Mouse (Mus musculus) lung, embryonic 14.5 days (tissue): ENCODE measurements around the gene Mgat1. TPM values are rescaled to one million over a fixed set of nuclear protein-coding genes. Genes with fewer than 3 reads are reported as not detected.

Experiments
- ATAC-seq: fragments of 200-750 bp; cut with Nextera tagmentation; 2 replicates; pipeline ENCODE4 v1.8.0; 2017; ENCODE audit warnings: mild to moderate bottlenecking, moderate TSS enrichment, moderate library complexity; ENCODE audit not compliant: insufficient read depth
- DNase-seq: peaks from one replicate; pipeline ENCODE4 v3.0.0-alpha.2; 2015
- H3K27ac ChIP-seq: fragments of 300-500 bp; sonication (generic); 2 replicates; pipeline ENCODE4 v1.5.1; 2014; ENCODE audit warnings: low read depth, mild to moderate bottlenecking, moderate library complexity
- H3K27me3 ChIP-seq: fragments of 300-500 bp; sonication (generic); 2 replicates; pipeline ENCODE4 v1.6.1; 2014; ENCODE audit warnings: low read length, control low read depth; ENCODE audit not compliant: insufficient read depth
- H3K36me3 ChIP-seq: fragments of 300-500 bp; sonication (generic); 2 replicates; pipeline ENCODE4 v1.6.1; 2014; ENCODE audit warnings: control low read depth; ENCODE audit not compliant: insufficient read depth
- H3K4me1 ChIP-seq: fragments of 300-500 bp; sonication (generic); 2 replicates; pipeline ENCODE4 v1.6.1; 2014; ENCODE audit warnings: antibody characterized with exemption, control low read depth; ENCODE audit not compliant: insufficient read depth
- H3K4me2 ChIP-seq: fragments of 300-500 bp; sonication (generic); 2 replicates; pipeline ENCODE4 v1.6.1; 2014; ENCODE audit warnings: mild to moderate bottlenecking
- H3K4me3 ChIP-seq: fragments of 300-500 bp; sonication (generic); 2 replicates; pipeline ENCODE4 v1.5.1; 2014; ENCODE audit warnings: low read depth, low read length
- H3K9ac ChIP-seq: fragments of 300-500 bp; sonication (generic); 2 replicates; pipeline ENCODE4 v1.6.1; 2014
- H3K9me3 ChIP-seq: fragments of 300-500 bp; sonication (generic); 2 replicates; pipeline ENCODE4 v1.6.1; 2016; ENCODE audit warnings: low read depth, low read length, control low read depth
- CTCF ChIP-seq: IDR thresholded peaks from 2 replicates; pipeline ENCODE4 v1.5.1; 2016; ENCODE audit warnings: antibody characterized with exemption, low read depth
- WGBS: fragments of 180-500 bp; shearing (Covaris S2); extraction: QIAGEN DNeasy Blood & Tissue Kit; methylation state at CpG from one replicate; pipeline ENCODE4 v1.1.7; 2014; 5-methylcytosine and 5-hydroxymethylcytosine counted together
- polyA plus RNA-seq: library from polyadenylated mRNA; unstranded; fragments of >200 nt; fragmentation: Nextera tagmentation; extraction: Ambion mirVana; gene quantifications from 2 replicates; pipeline ENCODE4 v1.2.1, GENCODE M21; 2014

The Mgat1 gene
- polyA plus RNA-seq, 1 experiment from 2014 or later: 60.0 TPM

GRCm38 (mm10) chr11:49203129-49203768, 40.7 kb upstream of the Mgat1 start, which contains the start of gene Zfp62:
Gene Zfp62, plus strand, starts transcription at chr11:49203292.
- TF ChIP-seq CTCF: no peak
- peak within 1 kb of the TSS; percentile 81 for H3K4me3 ChIP-seq
- peak within 1 kb of the TSS; percentile 99 for H3K9ac ChIP-seq
- H3K27me3 ChIP-seq: no peaks in the 10 kb centered on the region
- under 1% methylated on average over 44 of the region's 47 CpGs for WGBS
- H3K27ac ChIP-seq: peak within 1 kb of the TSS; percentile 99
- DNase-seq: peak; percentile 98
- H3K9me3 ChIP-seq: no peaks in the 10 kb centered on the region
- peaks cover 11% of the 10 kb centered on the region; the same call in 1 of the 2 replicates for H3K4me1 ChIP-seq
- peak within 1 kb of the TSS; percentile 91 for H3K4me2 ChIP-seq
- peak; percentile 93 for ATAC-seq
- peaks cover 13% of the 10 kb centered on the region; the same call in 1 of the 2 replicates for H3K36me3 ChIP-seq

DNA sequence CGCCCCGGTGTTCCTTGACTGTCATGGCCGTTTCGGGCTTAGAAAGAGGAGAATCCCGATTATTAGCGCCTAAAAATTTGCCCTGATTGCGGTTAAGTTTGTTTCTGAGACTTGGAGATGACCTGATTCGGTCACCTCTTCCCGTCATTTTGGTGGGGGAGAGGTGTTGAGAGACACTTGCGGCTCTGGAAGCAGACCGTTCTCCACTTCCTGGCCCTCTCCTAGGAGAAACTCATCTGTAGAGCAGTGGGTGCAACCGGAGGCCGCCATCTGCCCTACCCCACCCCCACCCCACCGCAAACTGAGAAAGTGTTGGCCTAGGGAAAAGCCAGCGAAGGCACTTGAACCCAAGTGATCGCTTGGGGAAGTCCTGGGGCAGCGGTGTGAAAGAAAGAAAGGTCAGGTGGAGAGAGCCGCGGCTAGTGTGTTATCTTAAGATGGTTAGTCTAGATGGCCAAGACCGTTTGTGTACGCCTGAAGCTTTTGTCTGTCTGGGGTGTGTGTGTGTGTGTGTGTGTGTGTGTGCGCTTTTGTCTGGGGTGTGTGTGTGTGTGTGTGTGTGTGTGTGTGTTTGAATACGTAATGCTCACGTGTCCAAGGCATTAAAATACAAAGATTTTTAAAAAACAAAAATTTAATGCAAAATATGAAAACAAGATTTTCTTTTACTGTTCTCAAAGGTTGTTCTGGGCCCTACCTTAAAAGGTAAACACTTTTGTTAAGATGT, 40.1 kb upstream of the Mgat1 start:
- H3K4me3 ChIP-seq: peak overlapping the region; percentile 81
- H3K9me3 ChIP-seq: no peaks in the 10 kb centered on the region
- no peak for TF ChIP-seq CTCF
- H3K4me1 ChIP-seq: peaks cover 11% of the 10 kb centered on the region; the same call in 1 of the 2 replicates
- peak; percentile 75 for ATAC-seq
- H3K36me3 ChIP-seq: peaks cover 13% of the 10 kb centered on the region; the same call in 1 of the 2 replicates
- WGBS: under 1% methylated on average over 24 of the region's 24 CpGs
- peak overlapping the region; percentile 99 for H3K9ac ChIP-seq
- H3K27me3 ChIP-seq: no peaks in the 10 kb centered on the region
- peak overlapping the region; percentile 99 for H3K27ac ChIP-seq
- H3K4me2 ChIP-seq: peak overlapping the region; percentile 91
- peak; percentile 66 for DNase-seq

GRCm38 (mm10) chr11:49205080-49205590, 38.9 kb upstream of the Mgat1 start:
- DNase-seq: no peak
- Histone ChIP-seq H3K4me2 (peak overlapping the region; percentile 91), H3K9me3 (no peaks in the 10 kb centered on the region), H3K4me1 (peaks cover 11% of the 10 kb centered on the region; the same call in 1 of the 2 replicates), H3K27ac (no peak overlapping the region), H3K36me3 (peaks cover 13% of the 10 kb centered on the region; the same call in 1 of the 2 replicates), H3K9ac (no peak overlapping the region), H3K4me3 (peak overlapping the region; percentile 81; the same call in 1 of the 2 replicates), H3K27me3 (no peaks in the 10 kb centered on the region)
- no peak for TF ChIP-seq CTCF
- WGBS: 62% methylated on average over 6 of the region's 6 CpGs
- no peak for ATAC-seq

DNA sequence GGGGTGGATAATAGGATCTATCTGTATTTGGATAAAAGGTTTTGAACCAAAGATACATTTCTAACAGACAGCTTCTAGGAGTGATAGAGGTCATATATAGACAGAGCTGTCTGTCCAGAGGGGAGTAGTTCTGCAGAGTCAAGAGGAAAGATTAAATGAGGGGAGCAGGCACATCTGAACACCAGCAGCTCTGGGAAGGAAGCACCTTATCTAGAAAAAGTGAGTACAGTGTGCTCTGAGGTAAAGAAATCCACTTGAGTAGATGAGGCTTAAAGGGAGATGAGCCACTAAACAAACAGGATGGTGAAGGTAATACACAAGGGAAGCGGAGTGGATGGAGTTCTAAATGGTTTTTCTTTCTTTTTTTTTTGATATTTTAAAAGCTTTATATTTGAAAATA, 36.5 kb upstream of the Mgat1 start:
- Histone ChIP-seq H3K27me3 (no peaks in the 10 kb centered on the region), H3K9me3 (no peaks in the 10 kb centered on the region), H3K9ac (no peak overlapping the region), H3K4me2 (no peak overlapping the region), H3K27ac (no peak overlapping the region), H3K4me1 (peaks cover 11% of the 10 kb centered on the region; the same call in 1 of the 2 replicates), H3K36me3 (peaks cover 13% of the 10 kb centered on the region; the same call in 1 of the 2 replicates), H3K4me3 (no peak overlapping the region)
- no peak for ATAC-seq
- WGBS: 97% methylated on average over 1 of the region's 1 CpGs
- TF ChIP-seq CTCF: no peak
- DNase-seq: no peak

DNA sequence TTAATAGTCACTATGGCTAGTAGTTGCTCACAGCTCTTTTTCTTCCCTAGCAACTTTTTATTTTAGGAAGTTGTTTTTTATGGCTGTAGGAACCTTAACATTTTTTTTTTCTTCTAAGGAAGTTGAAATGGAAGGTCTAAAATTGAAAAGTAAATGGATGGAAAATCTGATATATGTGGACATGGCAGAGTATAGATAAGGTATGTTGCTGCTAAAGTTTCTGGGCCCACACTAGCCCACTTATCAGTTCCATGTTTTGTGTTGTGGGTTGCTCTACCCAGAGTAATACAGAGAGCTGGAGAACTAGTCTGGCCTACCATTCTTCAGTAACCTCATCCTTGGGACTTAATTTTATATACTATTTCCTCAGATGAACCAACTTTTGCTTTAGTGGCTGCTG, 31.4 kb upstream of the Mgat1 start:
- no peak for TF ChIP-seq CTCF
- H3K27me3 ChIP-seq: no peaks in the 10 kb centered on the region
- DNase-seq: no peak
- no peak overlapping the region for H3K9ac ChIP-seq
- H3K4me3 ChIP-seq: no peak overlapping the region
- H3K4me1 ChIP-seq: no peaks in the 10 kb centered on the region
- H3K36me3 ChIP-seq: peaks cover 44% of the 10 kb centered on the region
- H3K4me2 ChIP-seq: no peak overlapping the region
- H3K27ac ChIP-seq: no peak overlapping the region
- no peak for ATAC-seq
- H3K9me3 ChIP-seq: no peaks in the 10 kb centered on the region

GRCm38 (mm10) chr11:49213505-49213904, 30.5 kb upstream of the Mgat1 start:
- H3K9ac ChIP-seq: no peak overlapping the region
- peaks cover 44% of the 10 kb centered on the region for H3K36me3 ChIP-seq
- H3K4me1 ChIP-seq: no peaks in the 10 kb centered on the region
- no peaks in the 10 kb centered on the region for H3K27me3 ChIP-seq
- no peak overlapping the region for H3K4me2 ChIP-seq
- H3K4me3 ChIP-seq: no peak overlapping the region
- DNase-seq (no peak), ATAC-seq (no peak)
- no peak overlapping the region for H3K27ac ChIP-seq
- no peaks in the 10 kb centered on the region for H3K9me3 ChIP-seq
- WGBS: 94% methylated on average over 1 of the region's 1 CpGs
- TF ChIP-seq CTCF: no peak

- Histone ChIP-seq H3K9me3 (no peaks in the 10 kb centered on the region), H3K27ac (no peak overlapping the region), H3K27me3 (no peaks in the 10 kb centered on the region), H3K36me3 (peaks cover 32% of the 10 kb centered on the region), H3K4me2 (no peak overlapping the region), H3K9ac (no peak overlapping the region), H3K4me3 (no peak overlapping the region), H3K4me1 (no peaks in the 10 kb centered on the region)
- no peak for TF ChIP-seq CTCF
- 91% methylated on average over 2 of the region's 2 CpGs for WGBS
- no peak for DNase-seq
- ATAC-seq: no peak
These were observed 24.7 kb upstream of the Mgat1 start for GRCm38 (mm10) chr11:49219271-49219670.
